Comparison of ENCODE assay signal across 25 mouse cellular contexts in the genomic region with DNA sequence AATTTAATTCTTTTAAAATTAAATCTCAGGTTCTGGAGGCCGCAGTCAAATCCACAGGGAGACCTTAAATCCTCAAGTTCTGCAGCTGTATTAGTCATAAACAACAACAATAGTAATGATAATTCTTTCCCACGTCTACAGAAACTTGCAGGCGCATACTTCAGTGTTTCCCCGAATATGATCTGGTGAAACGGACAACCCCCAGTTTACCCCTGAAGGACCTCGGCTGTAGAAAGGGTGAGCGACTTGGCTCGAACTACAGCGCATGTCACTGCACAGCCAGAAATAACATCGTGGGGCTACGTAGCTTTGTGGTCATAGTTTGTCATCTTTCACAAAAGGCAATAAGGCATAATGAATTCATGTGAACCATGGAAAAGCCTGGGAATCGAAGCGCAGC.
DNase-seq lines count a peak whose midpoint lies in the region; ATAC-seq lines count a peak whose summit lies in the region.
"Had no signal": no experiment of that assay in that cellular context is flagged by ENCODE, and none has a peak within 500 bp of the region (broad histone marks: within the 10 kb centered on the region; RNA-seq: fewer than 3 reads in every experiment).

No protein-coding gene starts in this region.

- ATAC-seq in forebrain, embryonic 12.5 days (ENCODE audit: low FRiP score), result no peak
- ATAC-seq: activated CD4-positive, CD25-positive, alpha-beta regulatory T cell, adult 4 months; forebrain, embryonic 14.5 days; forebrain, postnatal 0 days; hindbrain, postnatal 0 days had no signal

- H3K36me3 ChIP-seq in forebrain, embryonic 10.5 days (replicated peaks), result no peaks in the 10 kb centered on the region
- H3K36me3 ChIP-seq in forebrain, embryonic 12.5 days (replicated peaks), result no peaks in the 10 kb centered on the region
- H3K36me3 ChIP-seq in limb, embryonic 10.5 days, result no peaks in the 10 kb centered on the region
- H3K36me3 ChIP-seq: embryonic facial prominence, embryonic 10.5 days; embryonic facial prominence, embryonic 13.5 days had no signal

- no peaks in the 10 kb centered on the region for H3K27me3 ChIP-seq in forebrain, embryonic 10.5 days (ENCODE audit: poor library complexity, severe bottlenecking)
- 0 out of 2 replicates have a peak, but pooled peaks cover 4% of the 10 kb centered on the region for H3K27me3 ChIP-seq in forebrain, embryonic 12.5 days
- peaks cover 16% of the 10 kb centered on the region; the same call in 1 of the 2 replicates for H3K27me3 ChIP-seq in limb, embryonic 10.5 days (ENCODE audit: low read depth, poor library complexity, severe bottlenecking)

- 83% methylated on average over 13 of the region's 13 CpGs for WGBS in forebrain, embryonic 10.5 days
- 66% methylated on average over 13 of the region's 13 CpGs for WGBS in forebrain, embryonic 12.5 days
- WGBS in limb, embryonic 10.5 days, result 89% methylated on average over 13 of the region's 13 CpGs

- no peak overlapping the region for H3K4me2 ChIP-seq in forebrain, embryonic 12.5 days
- H3K4me2 ChIP-seq: embryonic facial prominence, embryonic 13.5 days; heart, embryonic 11.5 days; hindbrain, embryonic 14.5 days had no signal

- no peaks in the 10 kb centered on the region for H3K9me3 ChIP-seq in forebrain, embryonic 10.5 days
- no peaks in the 10 kb centered on the region for H3K9me3 ChIP-seq in forebrain, embryonic 12.5 days
- no peaks in the 10 kb centered on the region for H3K9me3 ChIP-seq in limb, embryonic 10.5 days (replicated peaks)
- H3K9me3 ChIP-seq: embryonic facial prominence, embryonic 10.5 days; embryonic facial prominence, embryonic 13.5 days had no signal

- no peak for DNase-seq in forebrain, embryonic 10.5 days (ENCODE audit: extremely low spot score, low spot score)
- peak; percentile 29 to 39 for DNase-seq in kidney, postnatal 4 days
- DNase-seq in kidney, postnatal 10 days, result no peak
- DNase-seq in limb, embryonic 10.5 days (ENCODE audit: low spot score), result no peak
- no peak for DNase-seq in layer of hippocampus, adult 8-10 months (ENCODE audit: low spot score in 2 of 2)
- DNase-seq: adrenal gland, adult 8-10 months; adrenal gland, postnatal 25 days; cerebellum, adult 11-12 months; cerebellum, adult 8-10 months; cerebellum, postnatal 10 days; cerebellum, postnatal 36 days; embryo, embryonic 11 days; forebrain, postnatal 0 days; gastrocnemius, adult 2 months; gastrocnemius, postnatal 14 days; heart, adult 11 months had no signal

- no peak overlapping the region for H3K4me3 ChIP-seq in forebrain, embryonic 10.5 days
- no peak overlapping the region for H3K4me3 ChIP-seq in forebrain, embryonic 12.5 days (replicated peaks)
- H3K4me3 ChIP-seq in limb, embryonic 10.5 days, result no peak overlapping the region
- H3K4me3 ChIP-seq: embryonic facial prominence, embryonic 10.5 days; embryonic facial prominence, embryonic 13.5 days; erythroblast, embryonic 14.5 days; gastrocnemius, adult 2 months had no signal

- H3K4me1 ChIP-seq in forebrain, embryonic 10.5 days, result peaks cover 40% of the 10 kb centered on the region
- peaks cover 30% of the 10 kb centered on the region for H3K4me1 ChIP-seq in forebrain, embryonic 12.5 days
- peaks cover 37% of the 10 kb centered on the region for H3K4me1 ChIP-seq in limb, embryonic 10.5 days

- no peak overlapping the region for H3K9ac ChIP-seq in forebrain, embryonic 12.5 days
- H3K9ac ChIP-seq: embryonic facial prominence, embryonic 13.5 days; forebrain, postnatal 0 days; hindbrain, embryonic 14.5 days had no signal

- peak overlapping the region; percentile 36; the same call in 1 of the 2 replicates for H3K27ac ChIP-seq in forebrain, embryonic 10.5 days
- H3K27ac ChIP-seq in forebrain, embryonic 12.5 days, result no peak overlapping the region
- 0 out of 2 replicates have a peak overlapping the region, but pooled peaks have one; percentile 4 for H3K27ac ChIP-seq in limb, embryonic 10.5 days
- H3K27ac ChIP-seq: embryonic facial prominence, embryonic 10.5 days; embryonic facial prominence, embryonic 13.5 days; gastrocnemius, adult 2 months; hindbrain, embryonic 14.5 days; hindbrain, postnatal 0 days had no signal

Comparison
In these comparisons a context has a peak if more than half of its experiments do, and no peak if none do; other contexts are left out.
1. DNase-seq: peak in kidney, postnatal 4 days (2 of 2); none in forebrain, embryonic 10.5 days (single experiment), kidney, postnatal 10 days (single experiment), limb, embryonic 10.5 days (single experiment) and layer of hippocampus, adult 8-10 months (0 of 2).